15 mouse cellular contexts compared by ENCODE assay signal in the genomic region with DNA sequence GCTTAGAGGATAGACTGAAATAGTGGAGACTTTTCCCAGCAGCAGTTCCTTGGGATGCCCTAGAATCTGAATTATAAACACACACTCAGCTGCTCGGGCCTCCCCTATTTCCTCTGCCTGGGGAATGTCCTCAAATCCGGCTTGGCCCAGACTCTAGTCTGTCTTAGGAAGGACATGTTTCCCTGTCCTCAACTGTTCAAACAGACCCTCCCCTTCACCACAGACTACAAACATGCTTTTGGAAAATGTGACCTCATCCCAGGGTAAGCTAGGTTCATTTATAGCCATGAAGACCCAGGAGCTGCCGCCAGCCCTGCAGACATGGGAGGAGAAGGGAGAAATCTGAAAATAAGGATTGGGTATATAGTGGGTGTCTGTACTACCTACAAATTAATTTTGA. TPM values are rescaled to one million over a fixed set of nuclear protein-coding genes. Genes with fewer than 3 reads are reported as not detected.
DNase-seq lines count a peak whose midpoint lies in the region; ATAC-seq and TF ChIP-seq lines count a peak whose summit lies in the region.
"Had no signal": no experiment of that assay in that cellular context is flagged by ENCODE, and none has a peak within 500 bp of the region (broad histone marks: within the 10 kb centered on the region; RNA-seq: fewer than 3 reads in every experiment).

No protein-coding gene starts in this region.

- no peaks in the 10 kb centered on the region for H3K27me3 ChIP-seq in lung, embryonic 15.5 days
- H3K27me3 ChIP-seq in heart, embryonic 14.5 days (ENCODE audit: control insufficient read depth, insufficient read depth, low read length), result no peaks in the 10 kb centered on the region
- no peaks in the 10 kb centered on the region for H3K27me3 ChIP-seq in limb, embryonic 14.5 days (ENCODE audit: control insufficient read depth, insufficient read depth, low read length)
- H3K27me3 ChIP-seq: embryonic facial prominence, embryonic 15.5 days; liver, embryonic 15.5 days; midbrain, embryonic 12.5 days; Patski had no signal

- peak; percentile 77; the same call in 1 of the 2 replicates for ATAC-seq in lung, embryonic 15.5 days (ENCODE audit: borderline replicate concordance, extremely low read depth, low FRiP score, low TSS enrichment)
- peak; percentile 79 for ATAC-seq in heart, embryonic 14.5 days (ENCODE audit: insufficient number of reproducible peaks, insufficient read depth, low FRiP score, low read depth)
- ATAC-seq in limb, embryonic 14.5 days (ENCODE audit: low FRiP score, low read depth), result peak; percentile 59; the same call in 1 of the 2 replicates
- no peak for ATAC-seq in megakaryocyte progenitor cell, adult 5-6 weeks (replicated peaks; ENCODE audit: poor library complexity)
- ATAC-seq: forebrain, embryonic 16.5 days; inflammation-experienced regulatory T-cells, adult 6 months; Patski had no signal

- DNase-seq in lung, adult 18-20 months, result no peak
- peak; percentile 30 for DNase-seq in limb, embryonic 14.5 days (ENCODE audit: low spot score)
- DNase-seq in retina, embryonic 14.5 days (ENCODE audit: low spot score), result no peak
- no peak for DNase-seq in yolk sac, embryonic 10.5 days (ENCODE audit: low spot score)
- DNase-seq: cerebellum, postnatal 14 days; right cerebral cortex, postnatal 4 days had no signal

- TF ChIP-seq POLR2A in limb, embryonic 14.5 days (IDR thresholded peaks at IDR 0.05; ENCODE audit: borderline replicate concordance, extremely low read depth, insufficient read depth, insufficient read length), result no peak

- peaks cover 32% of the 10 kb centered on the region for H3K4me1 ChIP-seq in lung, embryonic 15.5 days
- peaks cover 25 to 69% of the 10 kb centered on the region in 2 experiments for H3K4me1 ChIP-seq in heart, embryonic 14.5 days (ENCODE audit: control insufficient read depth in 2 of 2, insufficient read depth in 2 of 2, low read length in 2 of 2)
- H3K4me1 ChIP-seq in limb, embryonic 14.5 days (ENCODE audit: control insufficient read depth, insufficient read depth, low read length), result peaks cover 34% of the 10 kb centered on the region
- H3K4me1 ChIP-seq: liver, embryonic 15.5 days; midbrain, embryonic 12.5 days had no signal

- H3K4me2 ChIP-seq in lung, embryonic 15.5 days, result no peak overlapping the region
- H3K4me2 ChIP-seq in heart, embryonic 14.5 days (ENCODE audit: low read length), result 0 out of 2 replicates have a peak overlapping the region, but pooled peaks have one; percentile 5
- no peak overlapping the region for H3K4me2 ChIP-seq in limb, embryonic 14.5 days (replicated peaks; ENCODE audit: low read depth, low read length, severe bottlenecking)
- H3K4me2 ChIP-seq: embryonic facial prominence, embryonic 15.5 days; liver, embryonic 15.5 days; midbrain, embryonic 12.5 days had no signal

- no peak overlapping the region for H3K27ac ChIP-seq in lung, embryonic 15.5 days
- peak overlapping the region; percentile 73 to 85 for H3K27ac ChIP-seq in heart, embryonic 14.5 days (replicated peaks in 1 of 2; ENCODE audit: control insufficient read depth in 1 of 2, insufficient read depth in 1 of 2, low read depth in 2 of 2, low read length in 2 of 2)
- H3K27ac ChIP-seq in limb, embryonic 14.5 days (replicated peaks; ENCODE audit: low read depth, low read length), result no peak overlapping the region
- H3K27ac ChIP-seq: embryonic facial prominence, embryonic 15.5 days; liver, embryonic 15.5 days; midbrain, embryonic 12.5 days had no signal

- H3K4me3 ChIP-seq in lung, embryonic 15.5 days, result no peak overlapping the region
- no peak overlapping the region for H3K4me3 ChIP-seq in heart, embryonic 14.5 days (ENCODE audit: control insufficient read depth in 1 of 2, insufficient read depth in 1 of 2, low read depth in 1 of 2, low read length in 2 of 2)
- no peak overlapping the region for H3K4me3 ChIP-seq in limb, embryonic 14.5 days (replicated peaks; ENCODE audit: low read length)
- H3K4me3 ChIP-seq: embryonic facial prominence, embryonic 15.5 days; liver, embryonic 15.5 days; midbrain, embryonic 12.5 days had no signal

- no peaks in the 10 kb centered on the region for H3K9me3 ChIP-seq in lung, embryonic 15.5 days
- H3K9me3 ChIP-seq in heart, embryonic 14.5 days (ENCODE audit: control insufficient read depth, low read length), result no peaks in the 10 kb centered on the region
- no peaks in the 10 kb centered on the region for H3K9me3 ChIP-seq in limb, embryonic 14.5 days (ENCODE audit: control insufficient read depth, low read length)
- H3K9me3 ChIP-seq: embryonic facial prominence, embryonic 15.5 days; liver, embryonic 15.5 days; midbrain, embryonic 12.5 days had no signal

- no peak overlapping the region for H3K9ac ChIP-seq in lung, embryonic 15.5 days
- H3K9ac ChIP-seq in heart, embryonic 14.5 days (ENCODE audit: low read length), result no peak overlapping the region
- no peak overlapping the region for H3K9ac ChIP-seq in limb, embryonic 14.5 days (ENCODE audit: low read depth, low read length, severe bottlenecking)
- H3K9ac ChIP-seq: embryonic facial prominence, embryonic 15.5 days; liver, embryonic 15.5 days; midbrain, embryonic 12.5 days had no signal

- no peaks in the 10 kb centered on the region for H3K36me3 ChIP-seq in lung, embryonic 15.5 days
- H3K36me3 ChIP-seq in heart, embryonic 14.5 days (ENCODE audit: control insufficient read depth, insufficient read depth, low read length), result no peaks in the 10 kb centered on the region
- H3K36me3 ChIP-seq in limb, embryonic 14.5 days (ENCODE audit: control insufficient read depth, insufficient read depth, low read length), result no peaks in the 10 kb centered on the region
- H3K36me3 ChIP-seq: embryonic facial prominence, embryonic 15.5 days; liver, embryonic 15.5 days; midbrain, embryonic 12.5 days had no signal

- 33% methylated on average over 3 of the region's 3 CpGs for WGBS in lung, embryonic 15.5 days
- 5% methylated on average over 3 of the region's 3 CpGs for WGBS in heart, embryonic 14.5 days
- WGBS in limb, embryonic 14.5 days, result 75% methylated on average over 3 of the region's 3 CpGs

RNA-seq across cellular contexts. Expression of a gene that starts 57.7 kb away (rescaled TPM):
- 4.1 and 4.9 TPM in 2 replicates for polyA plus RNA-seq in lung, embryonic 15.5 days (2015; fragmentation: Nextera tagmentation; extraction: Ambion mirVana)
- 9.5 and 9.8 TPM in 2 replicates for polyA plus RNA-seq in heart, embryonic 14.5 days (2014; fragmentation: Nextera tagmentation; extraction: Ambion mirVana)
- 14.6 and 15.5 TPM in 2 replicates for polyA plus RNA-seq in limb, embryonic 14.5 days (2012; rRNA removed)
- polyA plus RNA-seq in limb, embryonic 14.5 days (2014; fragmentation: Nextera tagmentation; extraction: Ambion mirVana), result 7.7 and 8.4 TPM in 2 replicates
- not detected in 2 replicates for total RNA-seq in megakaryocyte progenitor cell, adult 5-6 weeks (2015)
- total RNA-seq in megakaryocyte progenitor cell, adult 5-6 weeks (2017), result not detected in 2 replicates

Comparison
In these comparisons a context has a peak if more than half of its experiments do, and no peak if none do; other contexts are left out.
1. H3K27ac ChIP-seq: peak in heart, embryonic 14.5 days (2 of 2); none in lung, embryonic 15.5 days (single experiment) and limb, embryonic 14.5 days (single experiment).